Mouse (Mus musculus): ENCODE results near the gene Prickle4. TPM values are rescaled to one million over a fixed set of nuclear protein-coding genes. Genes with fewer than 3 reads are reported as not detected.

The Prickle4 gene
- polyA plus RNA-seq, 1 experiment from 2014 or later: 1.3 TPM

DNA sequence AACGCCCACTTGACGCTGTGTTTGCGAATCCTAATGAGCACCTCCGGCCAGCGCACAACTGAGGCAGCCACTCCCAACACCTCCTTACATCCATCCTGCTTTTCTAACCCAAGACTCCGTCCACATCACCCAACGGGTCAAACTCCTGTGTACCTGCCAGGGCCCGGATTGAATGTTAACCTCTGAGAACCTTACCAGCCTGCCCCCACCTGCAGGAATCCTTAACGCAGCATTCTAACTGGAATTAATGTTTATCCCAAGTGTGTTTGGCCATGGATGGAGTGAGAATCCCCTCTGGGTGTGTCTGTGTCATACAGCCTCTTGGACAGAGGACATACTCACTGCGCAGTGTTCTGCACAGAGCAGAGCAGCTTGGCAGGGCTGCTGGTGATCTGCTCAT lies 3.6 kb upstream of the Prickle4 start:
- Histone ChIP-seq H3K4me1 (ENCODE audit: control insufficient read depth, insufficient read depth, low read length) (peaks cover 8% of the 10 kb centered on the region), H3K4me3 (ENCODE audit: low read length) (no peak overlapping the region), H3K27ac (ENCODE audit: low read depth, low read length) (no peak overlapping the region), H3K36me3 (ENCODE audit: control insufficient read depth, insufficient read depth, low read length) (peaks cover 14% of the 10 kb centered on the region; the same call in 1 of the 2 replicates), H3K4me2 (replicated peaks; ENCODE audit: low read depth, low read length) (no peak overlapping the region), H3K27me3 (ENCODE audit: control insufficient read depth, insufficient read depth, low read length) (no peaks in the 10 kb centered on the region), H3K9ac (ENCODE audit: low read depth, low read length) (no peak overlapping the region), H3K9me3 (ENCODE audit: control insufficient read depth, low read length) (no peaks in the 10 kb centered on the region)
- no peak for ATAC-seq (ENCODE audit: low FRiP score, low TSS enrichment)
- 88% methylated on average over 10 of the region's 10 CpGs for WGBS

DNA sequence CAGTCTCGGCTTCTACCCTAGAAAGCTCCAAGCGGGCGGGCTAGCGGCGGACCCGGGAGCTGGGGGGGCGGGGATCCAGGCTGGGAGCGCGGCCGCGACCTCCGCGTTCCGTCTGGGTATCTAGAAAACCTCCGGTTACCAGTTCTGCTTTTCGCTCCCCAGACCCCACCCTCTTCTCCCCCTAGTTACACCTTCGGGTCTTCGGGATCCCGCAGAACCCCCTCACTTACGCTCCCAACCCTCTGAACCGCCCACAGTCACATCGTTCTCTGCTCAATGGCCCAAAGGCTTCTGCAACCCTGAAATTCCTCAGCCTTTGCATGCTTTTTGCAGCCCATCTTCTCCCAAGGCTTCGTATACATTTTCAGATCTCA lies 788 bp upstream of the Prickle4 start:
- H3K27me3 ChIP-seq (ENCODE audit: control insufficient read depth, insufficient read depth, low read length): 0 out of 2 replicates have a peak, but pooled peaks cover 7% of the 10 kb centered on the region
- ATAC-seq (ENCODE audit: low FRiP score, low TSS enrichment): no peak; the same call in 1 of the 2 replicates
- peak overlapping the region; percentile 78 for H3K4me2 ChIP-seq (replicated peaks; ENCODE audit: low read depth, low read length)
- H3K4me1 ChIP-seq (ENCODE audit: control insufficient read depth, insufficient read depth, low read length): peaks cover 4% of the 10 kb centered on the region; the same call in 1 of the 2 replicates
- no peaks in the 10 kb centered on the region for H3K9me3 ChIP-seq (ENCODE audit: control insufficient read depth, low read length)
- peak overlapping the region; percentile 74 for H3K4me3 ChIP-seq (ENCODE audit: low read length)
- peak overlapping the region; percentile 82 for H3K9ac ChIP-seq (ENCODE audit: low read depth, low read length)
- WGBS: 0% methylated on average over 9 of the region's 23 CpGs
- no peaks in the 10 kb centered on the region for H3K36me3 ChIP-seq (ENCODE audit: control insufficient read depth, insufficient read depth, low read length)
- peak overlapping the region; percentile 37; the same call in 1 of the 2 replicates for H3K27ac ChIP-seq (ENCODE audit: low read depth, low read length)

DNA sequence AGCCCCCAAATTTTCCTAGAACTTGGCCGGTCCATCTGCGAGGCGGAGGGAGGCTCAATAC lies 264 bp downstream of the Prickle4 start, which contains the start of gene Gm21981:
Gene Gm21981 (minus strand): TSS at position 14 of the 61 bp plus-strand sequence.
- Histone ChIP-seq H3K36me3 (ENCODE audit: control insufficient read depth, insufficient read depth, low read length) (no peaks in the 10 kb centered on the region), H3K4me2 (replicated peaks; ENCODE audit: low read depth, low read length) (peak within 1 kb of the TSS; percentile 78), H3K9ac (ENCODE audit: low read depth, low read length) (peak within 1 kb of the TSS; percentile 82), H3K27me3 (ENCODE audit: control insufficient read depth, insufficient read depth, low read length) (0 out of 2 replicates have a peak, but pooled peaks cover 7% of the 10 kb centered on the region), H3K27ac (ENCODE audit: low read depth, low read length) (peak within 1 kb of the TSS; percentile 37; the same call in 1 of the 2 replicates), H3K4me3 (ENCODE audit: low read length) (peak within 1 kb of the TSS; percentile 74), H3K9me3 (ENCODE audit: control insufficient read depth, low read length) (no peaks in the 10 kb centered on the region), H3K4me1 (ENCODE audit: control insufficient read depth, insufficient read depth, low read length) (peaks cover 4% of the 10 kb centered on the region; the same call in 1 of the 2 replicates)
- ATAC-seq (ENCODE audit: low FRiP score, low TSS enrichment): no peak
- 3% methylated on average over 3 of the region's 3 CpGs for WGBS

DNA sequence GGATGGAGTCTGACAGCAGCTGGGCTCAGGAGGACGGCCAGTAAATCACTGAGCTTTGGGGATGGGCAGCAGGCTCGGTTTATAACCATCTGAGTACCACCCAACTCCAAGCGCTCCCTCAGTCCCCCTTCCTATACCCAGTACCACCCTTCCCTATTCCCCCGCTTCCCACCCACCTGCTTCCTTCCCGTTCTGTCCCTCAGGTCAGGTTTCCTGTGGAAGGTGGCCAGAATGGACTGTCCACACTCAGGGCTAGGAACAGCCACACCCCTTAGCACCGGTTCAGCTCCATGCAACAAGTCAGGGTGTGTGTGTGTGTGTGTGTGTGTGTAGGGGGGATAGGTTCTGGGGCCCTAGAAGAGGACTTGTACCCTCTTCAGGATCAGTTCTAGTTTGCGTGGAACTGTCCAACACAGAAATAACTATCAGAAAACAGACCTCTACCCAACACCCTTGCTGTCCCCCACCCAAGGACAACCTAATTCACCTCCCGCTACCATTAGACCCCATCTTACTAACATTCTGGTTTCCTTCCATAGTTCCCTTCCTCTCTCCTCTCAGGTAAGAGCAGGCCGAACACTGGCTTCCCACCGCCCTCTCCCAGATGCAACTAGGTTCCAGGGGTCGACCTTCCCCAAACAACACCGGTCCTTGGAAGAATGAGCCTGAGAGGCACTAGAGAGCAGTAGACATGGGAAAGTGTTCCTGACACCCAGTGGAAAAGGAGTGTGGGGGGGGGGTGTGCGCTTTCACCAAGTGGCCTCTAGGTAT lies 680 bp downstream of the Prickle4 start:
- ATAC-seq (ENCODE audit: low FRiP score, low TSS enrichment): no peak; the same call in 1 of the 2 replicates
- WGBS: 32% methylated on average over 13 of the region's 13 CpGs
- 0 out of 2 replicates have a peak, but pooled peaks cover 7% of the 10 kb centered on the region for H3K27me3 ChIP-seq (ENCODE audit: control insufficient read depth, insufficient read depth, low read length)

DNA sequence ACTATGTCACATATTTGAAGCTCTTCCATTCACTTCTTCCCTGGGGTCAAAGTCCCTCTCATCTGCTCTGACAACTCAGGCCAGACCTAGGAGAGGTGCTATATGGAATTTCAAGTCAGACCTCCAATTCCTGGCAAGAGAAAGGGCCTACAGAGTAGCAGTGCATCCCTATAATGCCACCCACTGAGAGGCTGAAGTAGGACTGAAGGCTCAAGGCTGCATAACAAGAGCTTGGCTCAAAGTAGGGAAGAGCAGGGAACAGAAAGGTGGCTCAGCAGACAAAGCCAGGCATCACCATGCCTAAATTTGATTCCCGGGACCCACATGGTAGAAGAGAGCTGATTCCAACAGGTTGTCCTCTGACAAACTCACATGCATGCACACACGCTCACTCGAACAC lies 2.9 kb downstream of the Prickle4 start:
- H3K4me3 ChIP-seq (ENCODE audit: low read length): no peak overlapping the region
- H3K27ac ChIP-seq (ENCODE audit: low read depth, low read length): no peak overlapping the region
- no peak overlapping the region for H3K4me2 ChIP-seq (replicated peaks; ENCODE audit: low read depth, low read length)
- WGBS: 97% methylated on average over 3 of the region's 3 CpGs
- 0 out of 2 replicates have a peak, but pooled peaks cover 7% of the 10 kb centered on the region for H3K27me3 ChIP-seq (ENCODE audit: control insufficient read depth, insufficient read depth, low read length)
- no peak for ATAC-seq (ENCODE audit: low FRiP score, low TSS enrichment)
- H3K36me3 ChIP-seq (ENCODE audit: control insufficient read depth, insufficient read depth, low read length): no peaks in the 10 kb centered on the region
- H3K9me3 ChIP-seq (ENCODE audit: control insufficient read depth, low read length): no peaks in the 10 kb centered on the region
- no peak overlapping the region for H3K9ac ChIP-seq (ENCODE audit: low read depth, low read length)
- H3K4me1 ChIP-seq (ENCODE audit: control insufficient read depth, insufficient read depth, low read length): peaks cover 10% of the 10 kb centered on the region; the same call in 1 of the 2 replicates

More for the DNA sequence above, 680 bp downstream of the Prickle4 start:
- no peak overlapping the region for H3K27ac ChIP-seq (ENCODE audit: low read depth, low read length)
- peaks cover 4% of the 10 kb centered on the region; the same call in 1 of the 2 replicates for H3K4me1 ChIP-seq (ENCODE audit: control insufficient read depth, insufficient read depth, low read length)
- no peaks in the 10 kb centered on the region for H3K36me3 ChIP-seq (ENCODE audit: control insufficient read depth, insufficient read depth, low read length)
- peak overlapping the region; percentile 74 for H3K4me3 ChIP-seq (ENCODE audit: low read length)
- peak overlapping the region; percentile 82; the same call in 1 of the 2 replicates for H3K9ac ChIP-seq (ENCODE audit: low read depth, low read length)
- peak overlapping the region; percentile 78 for H3K4me2 ChIP-seq (replicated peaks; ENCODE audit: low read depth, low read length)
- no peaks in the 10 kb centered on the region for H3K9me3 ChIP-seq (ENCODE audit: control insufficient read depth, low read length)

DNA sequence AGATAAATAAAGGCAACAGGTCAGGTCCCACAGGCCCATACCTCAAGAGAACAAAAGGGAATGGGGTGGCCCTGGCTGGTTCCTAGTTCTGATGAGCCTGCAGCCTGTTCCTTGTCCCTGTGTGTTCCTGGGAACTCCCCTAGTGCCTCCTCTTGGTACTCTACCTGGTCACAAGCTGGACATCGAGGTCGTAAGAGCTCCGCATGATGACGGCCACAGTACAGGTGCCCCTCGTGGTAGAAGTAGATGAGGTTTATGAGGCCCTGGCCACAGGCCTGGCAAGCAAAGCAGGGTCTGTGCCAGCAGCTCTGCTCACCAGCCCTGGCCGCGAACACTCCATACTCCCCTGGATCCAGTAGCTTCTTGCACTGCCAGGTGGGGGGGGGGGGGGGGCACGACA lies 4.6 kb downstream of the Prickle4 start:
- peaks cover 10% of the 10 kb centered on the region; the same call in 1 of the 2 replicates for H3K4me1 ChIP-seq (ENCODE audit: control insufficient read depth, insufficient read depth, low read length)
- no peak overlapping the region for H3K9ac ChIP-seq (ENCODE audit: low read depth, low read length)
- 0 out of 2 replicates have a peak, but pooled peaks cover 7% of the 10 kb centered on the region for H3K27me3 ChIP-seq (ENCODE audit: control insufficient read depth, insufficient read depth, low read length)
- H3K36me3 ChIP-seq (ENCODE audit: control insufficient read depth, insufficient read depth, low read length): peaks cover 13% of the 10 kb centered on the region
- no peak overlapping the region for H3K4me3 ChIP-seq (ENCODE audit: low read length)
- 0 out of 2 replicates have a peak overlapping the region, but pooled peaks have one; percentile 86 for H3K4me2 ChIP-seq (replicated peaks; ENCODE audit: low read depth, low read length)
- ATAC-seq (ENCODE audit: low FRiP score, low TSS enrichment): no peak
- H3K9me3 ChIP-seq (ENCODE audit: control insufficient read depth, low read length): no peaks in the 10 kb centered on the region
- WGBS: 82% methylated on average over 8 of the region's 8 CpGs
- H3K27ac ChIP-seq (ENCODE audit: low read depth, low read length): no peak overlapping the region

DNA sequence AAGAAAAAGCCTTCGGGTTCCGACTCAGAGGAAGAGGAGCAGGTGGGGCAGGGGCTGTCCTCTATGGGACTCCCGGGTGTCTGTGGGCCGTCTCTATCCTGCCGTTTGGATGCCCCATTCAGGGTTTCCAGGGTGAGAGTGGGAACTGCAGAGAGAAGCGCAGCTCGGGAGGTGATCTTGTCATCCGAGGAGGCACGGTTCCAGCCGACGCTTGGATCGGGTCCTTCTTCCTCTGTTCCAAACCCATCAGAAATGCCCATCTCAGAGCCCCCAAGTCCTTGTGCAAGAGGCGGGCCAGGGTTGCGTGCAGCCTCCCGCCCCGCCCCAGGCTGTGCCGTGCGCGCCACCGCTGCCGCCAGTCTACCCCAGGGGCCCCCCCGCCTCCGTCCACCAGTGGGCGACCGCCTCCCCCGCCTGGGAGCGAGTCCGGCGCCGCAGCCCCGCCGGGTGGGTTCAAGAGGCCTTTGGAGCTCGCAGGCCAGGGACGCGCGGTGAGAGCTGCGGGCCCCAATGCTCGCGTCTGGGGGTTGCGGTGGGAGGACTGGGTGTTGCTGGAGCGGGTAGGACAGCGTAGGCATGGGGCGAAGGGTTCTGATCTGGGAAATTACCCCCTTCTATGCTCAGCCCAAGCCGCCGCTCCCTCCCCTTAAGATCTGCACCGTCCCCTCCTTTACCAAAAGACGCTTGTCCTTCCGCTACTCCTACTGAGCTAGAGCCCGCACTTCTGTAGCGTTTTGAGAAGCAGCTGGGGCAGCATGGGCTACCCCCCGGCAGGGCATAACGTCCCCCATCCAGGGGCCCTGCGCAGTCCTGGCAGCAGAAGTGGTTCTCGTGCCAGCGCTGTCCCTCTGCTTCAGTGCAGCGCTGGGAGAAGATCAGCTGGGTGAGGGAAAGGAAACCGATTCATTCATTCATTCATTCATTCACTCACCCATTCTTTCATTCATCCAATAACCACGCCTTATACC lies 5.6 kb downstream of the Prickle4 start, which contains the start of gene Frs3:
Gene Frs3 (plus strand): TSS at position 423 of the 968 bp plus-strand sequence.
- Histone ChIP-seq H3K4me3 (ENCODE audit: low read length) (peak within 1 kb of the TSS; percentile 88), H3K9ac (ENCODE audit: low read depth, low read length) (peak within 1 kb of the TSS; percentile 81), H3K36me3 (ENCODE audit: control insufficient read depth, insufficient read depth, low read length) (peaks cover 23% of the 10 kb centered on the region), H3K4me1 (ENCODE audit: control insufficient read depth, insufficient read depth, low read length) (peaks cover 7% of the 10 kb centered on the region; the same call in 1 of the 2 replicates), H3K27ac (ENCODE audit: low read depth, low read length) (peak within 1 kb of the TSS; percentile 52), H3K9me3 (ENCODE audit: control insufficient read depth, low read length) (no peaks in the 10 kb centered on the region), H3K27me3 (ENCODE audit: control insufficient read depth, insufficient read depth, low read length) (0 out of 2 replicates have a peak, but pooled peaks cover 7% of the 10 kb centered on the region), H3K4me2 (replicated peaks; ENCODE audit: low read depth, low read length) (peak within 1 kb of the TSS; percentile 86)
- WGBS: 2% methylated on average over 57 of the region's 58 CpGs
- peak; percentile 44 for ATAC-seq (ENCODE audit: low FRiP score, low TSS enrichment)

DNA sequence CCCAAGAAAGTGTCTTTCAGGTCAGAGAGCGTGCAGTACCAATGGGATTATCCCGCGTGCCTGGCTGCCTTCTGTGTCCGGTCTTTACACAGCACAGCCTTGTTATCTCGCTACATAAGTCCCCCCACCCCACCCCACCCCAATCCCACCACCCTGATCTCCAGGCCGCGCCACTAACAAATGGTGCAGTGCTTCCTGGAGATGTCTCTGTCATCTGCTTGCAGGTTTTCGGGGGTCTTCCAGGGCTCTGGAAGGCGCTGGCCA lies 6.3 kb downstream of the Prickle4 start, which contains the start of gene Tomm6:
Gene Tomm6 (minus strand): TSS at position 43 of the 264 bp plus-strand sequence.
- no peak for ATAC-seq (ENCODE audit: low FRiP score, low TSS enrichment)
- Histone ChIP-seq H3K36me3 (ENCODE audit: control insufficient read depth, insufficient read depth, low read length) (peaks cover 29% of the 10 kb centered on the region), H3K27me3 (ENCODE audit: control insufficient read depth, insufficient read depth, low read length) (0 out of 2 replicates have a peak, but pooled peaks cover 7% of the 10 kb centered on the region), H3K4me1 (ENCODE audit: control insufficient read depth, insufficient read depth, low read length) (peaks cover 6% of the 10 kb centered on the region; the same call in 1 of the 2 replicates), H3K9ac (ENCODE audit: low read depth, low read length) (peak within 1 kb of the TSS; percentile 81), H3K4me2 (replicated peaks; ENCODE audit: low read depth, low read length) (peak within 1 kb of the TSS; percentile 86), H3K9me3 (ENCODE audit: control insufficient read depth, low read length) (no peaks in the 10 kb centered on the region), H3K4me3 (ENCODE audit: low read length) (peak within 1 kb of the TSS; percentile 88), H3K27ac (ENCODE audit: low read depth, low read length) (peak within 1 kb of the TSS; percentile 52)
- WGBS: 0% methylated on average over 9 of the region's 9 CpGs
